Mouse (Mus musculus): ENCODE measurements around the gene Zfp663. TPM values are rescaled to one million over a fixed set of nuclear protein-coding genes. Genes with fewer than 3 reads are reported as not detected.

The Zfp663 gene
- polyA plus RNA-seq, 1 experiment: not detected

- TF ChIP-seq TCF3 (IDR thresholded peaks at IDR 0.05; ENCODE audit: insufficient read length, low read depth) (no peak), REST (IDR thresholded peaks at IDR 0.05; ENCODE audit: insufficient read depth, insufficient read length) (no peak), E2F4 (IDR thresholded peaks at IDR 0.05; ENCODE audit: insufficient read depth) (no peak), MAX (IDR thresholded peaks at IDR 0.05; ENCODE audit: low read depth) (no peak), MYOD1 (IDR thresholded peaks at IDR 0.05; ENCODE audit: control insufficient read depth in 1 of 3, insufficient read length in 2 of 3, low read depth in 2 of 3) (no peak), POLR2A (IDR thresholded peaks at IDR 0.05; ENCODE audit: insufficient read length, low read depth) (no peak), USF1 (IDR thresholded peaks at IDR 0.05; ENCODE audit: low read depth) (no peak), MYOG (IDR thresholded peaks at IDR 0.05; ENCODE audit: control insufficient read depth in 1 of 3, insufficient read depth in 1 of 3, insufficient read length in 2 of 3, low read depth in 2 of 3) (no peak), POLR2AphosphoS2 (IDR thresholded peaks at IDR 0.05; ENCODE audit: insufficient read length, low read depth) (no peak), CEBPB (IDR thresholded peaks at IDR 0.05; ENCODE audit: insufficient read depth, poor library complexity, severe bottlenecking) (no peak), SRF (IDR thresholded peaks at IDR 0.05; ENCODE audit: control insufficient read depth, insufficient read length, low read depth) (no peak), TCF12 (IDR thresholded peaks at IDR 0.05; ENCODE audit: insufficient read depth, poor library complexity, severe bottlenecking) (no peak)
- H3K4me2 ChIP-seq (ENCODE audit: low read depth): no peak overlapping the region
- no peak overlapping the region for H3K4me3 ChIP-seq
- peaks cover 8% of the 10 kb centered on the region for H3K79me2 ChIP-seq (ENCODE audit: control insufficient read depth, insufficient read depth)
- H3K36me3 ChIP-seq (ENCODE audit: control insufficient read depth, insufficient read depth): no peaks in the 10 kb centered on the region
- no peak overlapping the region for H3ac ChIP-seq (ENCODE audit: control insufficient read depth, insufficient read length)
- no peaks in the 10 kb centered on the region for H3K27me3 ChIP-seq (ENCODE audit: control insufficient read depth, insufficient read depth, insufficient read length)
Measured at GRCm38 (mm10) chr2:165389299-165389952, 20.9 kb upstream of the Zfp663 start.

- Histone ChIP-seq H3K36me3 (ENCODE audit: control insufficient read depth, insufficient read depth) (peaks cover 6% of the 10 kb centered on the region), H3K4me2 (ENCODE audit: low read depth) (peak within 1 kb of the TSS; percentile 79), H3K79me2 (ENCODE audit: control insufficient read depth, insufficient read depth) (peaks cover 8% of the 10 kb centered on the region), H3ac (ENCODE audit: control insufficient read depth, insufficient read length) (peak within 1 kb of the TSS; percentile 50), H3K27me3 (ENCODE audit: control insufficient read depth, insufficient read depth, insufficient read length) (no peaks in the 10 kb centered on the region), H3K4me3 (peak within 1 kb of the TSS; percentile 50)
- TF ChIP-seq POLR2A (IDR thresholded peaks at IDR 0.05; ENCODE audit: insufficient read length, low read depth) (peak; percentile 43), SRF (IDR thresholded peaks at IDR 0.05; ENCODE audit: control insufficient read depth, insufficient read length, low read depth) (no peak), E2F4 (IDR thresholded peaks at IDR 0.05; ENCODE audit: insufficient read depth) (no peak), USF1 (IDR thresholded peaks at IDR 0.05; ENCODE audit: low read depth) (no peak)
Measured at GRCm38 (mm10) chr2:165387844-165388495, 19.4 kb upstream of the Zfp663 start, which contains the start of gene Zfp334. Gene Zfp334, minus strand, starts transcription at chr2:165388259.

GRCm38 (mm10) chr2:165387370-165387769 lies 18.8 kb upstream of the Zfp663 start:
- no peak for TF ChIP-seq REST (IDR thresholded peaks at IDR 0.05; ENCODE audit: insufficient read depth, insufficient read length)
- no peak for TF ChIP-seq TCF12 (IDR thresholded peaks at IDR 0.05; ENCODE audit: insufficient read depth, poor library complexity, severe bottlenecking)
- no peak for TF ChIP-seq MYOG (IDR thresholded peaks at IDR 0.05; ENCODE audit: control insufficient read depth in 1 of 3, insufficient read depth in 1 of 3, insufficient read length in 2 of 3, low read depth in 2 of 3)
- no peak for TF ChIP-seq USF1 (IDR thresholded peaks at IDR 0.05; ENCODE audit: low read depth)
- no peak for TF ChIP-seq MAX (IDR thresholded peaks at IDR 0.05; ENCODE audit: low read depth)
- TF ChIP-seq TCF3 (IDR thresholded peaks at IDR 0.05; ENCODE audit: insufficient read length, low read depth): no peak
- no peak for TF ChIP-seq CEBPB (IDR thresholded peaks at IDR 0.05; ENCODE audit: insufficient read depth, poor library complexity, severe bottlenecking)
- no peak for TF ChIP-seq POLR2AphosphoS2 (IDR thresholded peaks at IDR 0.05; ENCODE audit: insufficient read length, low read depth)
- Histone ChIP-seq H3K4me2 (ENCODE audit: low read depth) (peak overlapping the region; percentile 79), H3K4me3 (peak overlapping the region; percentile 50)

GRCm38 (mm10) chr2:165380050-165380449 lies 11.5 kb upstream of the Zfp663 start:
- Histone ChIP-seq H3K4me2 (ENCODE audit: low read depth) (no peak overlapping the region), H3K79me2 (ENCODE audit: control insufficient read depth, insufficient read depth) (no peaks in the 10 kb centered on the region), H3K4me3 (no peak overlapping the region), H3K27me3 (ENCODE audit: control insufficient read depth, insufficient read depth, insufficient read length) (no peaks in the 10 kb centered on the region), H3ac (ENCODE audit: control insufficient read depth, insufficient read length) (no peak overlapping the region), H3K36me3 (ENCODE audit: control insufficient read depth, insufficient read depth) (peaks cover 29% of the 10 kb centered on the region)
- no peak for TF ChIP-seq TCF3 (IDR thresholded peaks at IDR 0.05; ENCODE audit: insufficient read length, low read depth)
- TF ChIP-seq MYOD1 (IDR thresholded peaks at IDR 0.05; ENCODE audit: control insufficient read depth in 1 of 3, insufficient read length in 2 of 3, low read depth in 2 of 3): no peak
- TF ChIP-seq SRF (IDR thresholded peaks at IDR 0.05; ENCODE audit: control insufficient read depth, insufficient read length, low read depth): no peak
- TF ChIP-seq REST (IDR thresholded peaks at IDR 0.05; ENCODE audit: insufficient read depth, insufficient read length): no peak
- no peak for TF ChIP-seq POLR2A (IDR thresholded peaks at IDR 0.05; ENCODE audit: insufficient read length, low read depth)
- no peak for TF ChIP-seq USF1 (IDR thresholded peaks at IDR 0.05; ENCODE audit: low read depth)
- TF ChIP-seq MAX (IDR thresholded peaks at IDR 0.05; ENCODE audit: low read depth): no peak
- TF ChIP-seq E2F4 (IDR thresholded peaks at IDR 0.05; ENCODE audit: insufficient read depth): no peak
- no peak for TF ChIP-seq CEBPB (IDR thresholded peaks at IDR 0.05; ENCODE audit: insufficient read depth, poor library complexity, severe bottlenecking)
- no peak for TF ChIP-seq MYOG (IDR thresholded peaks at IDR 0.05; ENCODE audit: control insufficient read depth in 1 of 3, insufficient read depth in 1 of 3, insufficient read length in 2 of 3, low read depth in 2 of 3)
- TF ChIP-seq TCF12 (IDR thresholded peaks at IDR 0.05; ENCODE audit: insufficient read depth, poor library complexity, severe bottlenecking): no peak
- TF ChIP-seq POLR2AphosphoS2 (IDR thresholded peaks at IDR 0.05; ENCODE audit: insufficient read length, low read depth): no peak

More at GRCm38 (mm10) chr2:165387370-165387769, 18.8 kb upstream of the Zfp663 start:
- H3K36me3 ChIP-seq (ENCODE audit: control insufficient read depth, insufficient read depth): peaks cover 11% of the 10 kb centered on the region
- no peaks in the 10 kb centered on the region for H3K27me3 ChIP-seq (ENCODE audit: control insufficient read depth, insufficient read depth, insufficient read length)
- peak overlapping the region; percentile 50 for H3ac ChIP-seq (ENCODE audit: control insufficient read depth, insufficient read length)
- peaks cover 8% of the 10 kb centered on the region for H3K79me2 ChIP-seq (ENCODE audit: control insufficient read depth, insufficient read depth)
